Mouse (Mus musculus) midbrain, embryonic 11.5 days (tissue): ENCODE results near the gene Tyw1. TPM values are rescaled to one million over a fixed set of nuclear protein-coding genes. Genes with fewer than 3 reads are reported as not detected.
A peak's percentile ranks its signal among the peaks of the same experiment; 100 is the strongest.

Experiments used
- ATAC-seq: fragments of 200-750 bp; cut with Nextera tagmentation; 2 replicates; pipeline ENCODE4 v1.8.0; 2017; ENCODE audit warnings: moderate TSS enrichment, moderate library complexity; ENCODE audit not compliant: low FRiP score
- DNase-seq: peaks from one replicate; pipeline ENCODE4 v3.0.0; 2015; ENCODE audit warnings: low spot score; ENCODE audit errors: missing footprints
- H3K27ac ChIP-seq: fragments of 300-500 bp; sonication (generic); 2 replicates; pipeline ENCODE4 v1.5.1; 2014; ENCODE audit warnings: low read depth, low read length
- H3K27me3 ChIP-seq: fragments of 300-500 bp; sonication (generic); 2 replicates; pipeline ENCODE4 v1.6.1; 2014; ENCODE audit warnings: mild to moderate bottlenecking, low read length, moderate library complexity, mixed read lengths; ENCODE audit not compliant: control insufficient read depth, insufficient read depth
- H3K36me3 ChIP-seq: fragments of 300-500 bp; sonication (generic); 2 replicates; pipeline ENCODE4 v1.6.1; 2014; ENCODE audit warnings: mild to moderate bottlenecking, low read length, moderate library complexity, mixed read lengths; ENCODE audit not compliant: control insufficient read depth, insufficient read depth
- H3K4me1 ChIP-seq: fragments of 300-500 bp; sonication (generic); 2 replicates; pipeline ENCODE4 v1.6.1; 2014; ENCODE audit warnings: low read length; ENCODE audit not compliant: control insufficient read depth, insufficient read depth
- H3K4me2 ChIP-seq: fragments of 300-500 bp; sonication (generic); 2 replicates; pipeline ENCODE4 v1.6.1; 2014; ENCODE audit warnings: mild to moderate bottlenecking, moderate library complexity
- H3K4me3 ChIP-seq: fragments of 300-500 bp; sonication (generic); 2 replicates; pipeline ENCODE4 v1.5.1; 2014; ENCODE audit warnings: low read depth, low read length
- H3K9ac ChIP-seq: fragments of 300-500 bp; sonication (generic); 2 replicates; pipeline ENCODE4 v1.6.1; 2014; ENCODE audit warnings: low read length
- H3K9me3 ChIP-seq: fragments of 300-500 bp; sonication (generic); 2 replicates; pipeline ENCODE4 v1.6.1; 2016; ENCODE audit warnings: low read length; ENCODE audit not compliant: control insufficient read depth
- WGBS: fragments of 180-500 bp; shearing (Covaris S2); extraction: QIAGEN DNeasy Blood & Tissue Kit; methylation state at CpG from one replicate; pipeline ENCODE4 v1.1.7; 2014; 5-methylcytosine and 5-hydroxymethylcytosine counted together
- polyA plus RNA-seq: library from polyadenylated mRNA; unstranded; fragments of >200 nt; fragmentation: Nextera tagmentation; extraction: Ambion mirVana; gene quantifications from 2 replicates; pipeline ENCODE4 v1.2.1, GENCODE M21; 2014

The Tyw1 gene
- polyA plus RNA-seq, 1 experiment from 2014 or later, result 32.1 TPM

DNA sequence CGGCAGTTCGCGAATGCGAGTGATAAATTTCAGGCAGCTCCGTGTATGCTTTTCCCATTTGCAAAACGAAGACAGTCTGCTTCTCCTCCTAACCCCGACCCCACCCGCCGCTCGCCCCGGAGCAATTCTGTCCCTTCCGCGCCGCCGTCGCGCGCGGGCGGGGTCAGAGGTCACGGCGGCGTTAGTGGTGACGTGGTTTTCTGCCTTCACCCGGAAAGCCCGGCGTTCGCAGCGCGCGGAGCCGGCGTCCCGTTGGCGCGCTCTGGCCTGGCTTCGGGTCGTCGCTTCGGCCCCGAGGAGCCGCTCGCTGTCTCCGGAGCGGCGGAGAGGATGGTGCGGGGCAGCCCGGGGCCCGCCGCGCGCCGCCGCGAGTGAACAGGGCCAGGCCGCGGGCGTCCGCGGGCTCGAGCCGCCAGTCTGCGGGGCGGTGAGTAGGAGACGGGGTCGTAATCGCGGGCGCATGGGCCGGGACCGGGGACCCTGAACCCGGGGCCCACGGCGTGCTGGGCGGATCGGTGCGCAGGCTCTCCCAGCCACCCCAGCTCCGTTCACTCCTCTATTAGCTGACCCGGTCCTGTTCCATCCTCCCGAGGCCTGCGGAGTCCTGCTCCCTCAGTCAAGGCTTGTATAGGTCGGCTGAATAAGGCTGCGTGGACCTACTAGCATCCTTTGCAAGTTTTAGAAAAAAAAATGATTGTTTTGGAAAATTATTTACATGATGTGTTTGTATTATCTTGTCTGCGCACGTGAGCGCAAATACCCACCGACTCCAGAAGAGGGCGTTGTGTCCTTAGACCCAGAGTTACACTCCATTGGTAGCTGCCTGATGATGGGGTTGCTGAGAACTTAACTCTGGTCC is 33.0 kb upstream of the Tyw1 start:
- under 1% methylated on average over 88 of the region's 88 CpGs for WGBS
- peak; percentile 90 for ATAC-seq
- no peaks in the 10 kb centered on the region for H3K27me3 ChIP-seq
- no peaks in the 10 kb centered on the region for H3K9me3 ChIP-seq
- H3K27ac ChIP-seq, result peak overlapping the region; percentile 51
- no peaks in the 10 kb centered on the region for H3K36me3 ChIP-seq
- peak; percentile 100 for DNase-seq
- H3K9ac ChIP-seq, result peak overlapping the region; percentile 97
- H3K4me1 ChIP-seq, result peaks cover 12% of the 10 kb centered on the region
- peak overlapping the region; percentile 99 for H3K4me3 ChIP-seq
- H3K4me2 ChIP-seq, result peak overlapping the region; percentile 61

DNA sequence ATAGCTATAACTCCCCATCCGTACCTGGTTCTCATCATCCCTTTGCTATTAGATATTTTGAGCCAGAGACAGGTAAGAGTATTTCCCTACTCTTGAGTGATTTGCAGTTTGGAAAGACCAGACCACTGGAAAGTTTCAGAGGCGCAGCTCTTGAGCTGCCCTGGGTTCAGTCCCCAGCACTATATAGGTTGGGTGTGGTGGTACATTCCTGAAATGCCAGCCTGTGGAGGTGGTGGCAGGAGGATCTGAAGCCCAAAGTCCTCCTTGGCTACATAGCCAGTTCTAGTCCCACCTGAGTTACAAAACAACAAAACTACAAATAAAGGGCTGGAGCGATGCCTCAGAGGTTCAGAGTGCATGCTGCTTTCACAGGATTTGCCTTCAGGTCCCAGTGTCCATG is 28.6 kb upstream of the Tyw1 start:
- no peak for ATAC-seq
- H3K27ac ChIP-seq, result no peak overlapping the region
- WGBS, result 95% methylated on average over 3 of the region's 3 CpGs

DNA sequence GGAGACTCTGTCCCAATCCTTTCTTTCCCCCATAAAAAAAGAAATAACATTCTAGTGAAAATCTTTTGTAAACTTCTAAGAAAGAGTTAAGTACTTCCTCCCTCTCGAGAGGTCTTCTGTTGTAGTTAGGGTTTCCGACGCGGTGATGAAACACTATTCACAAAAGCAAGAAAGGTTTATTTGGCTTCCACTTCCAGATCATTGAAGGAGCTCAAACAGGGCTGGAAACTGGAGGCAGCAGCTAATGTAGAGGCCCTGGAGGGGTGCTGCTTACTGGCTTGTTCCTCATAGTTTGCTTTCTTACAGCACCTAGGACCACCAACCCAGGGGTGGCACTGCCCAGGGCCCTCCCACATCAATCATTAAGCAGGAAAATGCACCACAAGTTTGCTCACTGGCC is 27.3 kb upstream of the Tyw1 start:
- Histone ChIP-seq H3K36me3 (peaks cover 13% of the 10 kb centered on the region), H3K27ac (no peak overlapping the region), H3K4me3 (no peak overlapping the region), H3K27me3 (no peaks in the 10 kb centered on the region), H3K4me1 (peaks cover 5% of the 10 kb centered on the region), H3K9me3 (no peaks in the 10 kb centered on the region), H3K4me2 (no peak overlapping the region), H3K9ac (no peak overlapping the region)
- DNase-seq (no peak), ATAC-seq (no peak)
- WGBS, result 94% methylated on average over 4 of the region's 4 CpGs

More for the DNA sequence above, 28.6 kb upstream of the Tyw1 start:
- Histone ChIP-seq H3K4me1 (peaks cover 6% of the 10 kb centered on the region), H3K27me3 (no peaks in the 10 kb centered on the region), H3K4me3 (no peak overlapping the region), H3K9ac (no peak overlapping the region), H3K4me2 (no peak overlapping the region), H3K9me3 (no peaks in the 10 kb centered on the region), H3K36me3 (peaks cover 2% of the 10 kb centered on the region)
- DNase-seq, result no peak

DNA sequence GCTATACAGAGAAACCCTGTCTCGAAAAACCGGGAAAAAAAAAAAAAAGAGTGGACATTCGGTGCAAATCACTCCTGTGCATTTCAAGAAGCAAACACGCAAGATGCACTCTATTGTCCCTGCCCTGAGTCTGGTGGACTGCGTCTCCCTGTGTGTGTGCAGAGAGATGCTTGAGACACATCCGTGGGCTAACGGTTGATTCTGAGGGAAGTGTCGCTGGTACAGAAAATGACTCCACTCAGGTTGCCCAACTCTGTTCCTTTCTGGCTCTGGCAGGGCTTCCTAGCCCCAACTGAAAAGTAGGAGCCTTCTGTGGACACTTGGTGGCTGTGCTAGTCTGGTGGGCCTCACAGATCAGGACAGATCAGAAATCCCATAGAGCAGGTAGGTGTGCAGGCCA is 19.1 kb upstream of the Tyw1 start:
- H3K9ac ChIP-seq, result no peak overlapping the region
- WGBS, result 93% methylated on average over 8 of the region's 8 CpGs
- H3K9me3 ChIP-seq, result no peaks in the 10 kb centered on the region
- H3K4me1 ChIP-seq, result no peaks in the 10 kb centered on the region
- H3K36me3 ChIP-seq, result peaks cover 61% of the 10 kb centered on the region
- no peak for ATAC-seq
- no peaks in the 10 kb centered on the region for H3K27me3 ChIP-seq
- DNase-seq, result no peak
- H3K4me2 ChIP-seq, result no peak overlapping the region
- H3K4me3 ChIP-seq, result no peak overlapping the region
- H3K27ac ChIP-seq, result no peak overlapping the region

DNA sequence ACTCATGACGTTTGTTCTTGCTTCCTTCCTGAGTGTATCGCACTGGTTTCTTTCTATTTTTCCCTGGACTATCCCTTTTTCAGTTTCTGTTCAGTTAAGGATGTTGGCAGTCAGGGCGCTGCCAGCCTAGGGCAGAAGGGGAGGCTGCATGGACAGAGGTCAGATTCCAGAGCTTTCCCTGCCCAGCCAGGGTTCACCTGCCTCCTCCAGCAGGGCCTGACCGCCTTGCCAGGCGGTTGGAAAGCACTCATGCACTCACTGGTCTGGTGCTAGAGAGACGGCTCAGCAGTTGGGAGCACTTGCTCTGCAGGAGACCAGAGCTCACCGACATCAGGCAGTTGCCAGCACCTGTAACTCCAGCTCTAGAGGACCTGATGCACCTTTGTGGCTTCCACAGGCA is 16.2 kb upstream of the Tyw1 start:
- no peak overlapping the region for H3K9ac ChIP-seq
- H3K36me3 ChIP-seq, result peaks cover 54% of the 10 kb centered on the region
- no peak for DNase-seq
- H3K4me3 ChIP-seq, result no peak overlapping the region
- ATAC-seq, result no peak
- WGBS, result 94% methylated on average over 7 of the region's 7 CpGs
- no peak overlapping the region for H3K4me2 ChIP-seq
- no peaks in the 10 kb centered on the region for H3K4me1 ChIP-seq
- no peak overlapping the region for H3K27ac ChIP-seq
- H3K27me3 ChIP-seq, result no peaks in the 10 kb centered on the region
- no peaks in the 10 kb centered on the region for H3K9me3 ChIP-seq

DNA sequence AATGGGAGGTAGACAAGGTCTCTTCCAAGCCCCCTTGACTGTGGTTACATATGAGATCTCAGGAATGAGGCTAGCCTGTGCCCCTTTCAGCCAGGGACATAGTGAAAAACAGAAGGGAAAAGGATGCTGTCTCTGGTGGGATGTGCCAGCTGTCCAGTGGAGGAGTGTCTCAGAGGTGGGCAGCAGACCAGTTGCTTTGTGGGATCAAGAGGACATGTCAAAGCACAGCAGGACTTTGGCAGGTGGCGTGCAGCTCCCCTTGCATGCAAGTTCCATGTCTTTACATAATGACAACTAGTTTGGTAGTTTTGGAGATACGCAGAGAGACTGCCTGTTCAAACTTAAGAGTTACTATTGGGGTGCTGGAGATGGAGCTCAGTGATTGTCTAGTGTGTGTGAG is 15.6 kb upstream of the Tyw1 start:
- Histone ChIP-seq H3K36me3 (peaks cover 54% of the 10 kb centered on the region), H3K27ac (no peak overlapping the region), H3K4me2 (no peak overlapping the region), H3K27me3 (no peaks in the 10 kb centered on the region), H3K9me3 (no peaks in the 10 kb centered on the region), H3K9ac (no peak overlapping the region), H3K4me3 (no peak overlapping the region), H3K4me1 (no peaks in the 10 kb centered on the region)
- WGBS, result 96% methylated on average over 2 of the region's 2 CpGs
- DNase-seq (no peak), ATAC-seq (no peak)

DNA sequence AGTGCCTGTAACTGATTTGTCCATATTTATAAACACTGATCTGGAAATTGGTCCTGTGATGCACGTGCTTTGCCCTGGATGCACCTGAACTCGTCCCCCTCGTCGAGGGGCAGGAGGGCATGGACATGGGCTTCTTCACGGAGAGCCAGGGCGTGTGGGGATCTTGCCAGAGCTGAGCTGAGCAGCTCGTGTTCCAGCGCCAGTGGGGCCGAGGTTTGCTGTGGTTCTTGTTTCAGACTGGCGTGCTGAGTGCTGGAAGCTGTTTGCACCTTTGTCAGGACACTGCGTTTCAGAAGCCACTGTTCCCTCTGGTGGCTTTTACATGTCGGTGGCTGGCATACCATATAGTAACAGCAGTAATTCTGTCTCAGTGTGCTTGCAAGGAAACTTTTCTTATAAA is 14.0 kb upstream of the Tyw1 start:
- DNase-seq, result no peak
- Histone ChIP-seq H3K36me3 (peaks cover 49% of the 10 kb centered on the region), H3K4me1 (no peaks in the 10 kb centered on the region), H3K4me2 (no peak overlapping the region), H3K27me3 (no peaks in the 10 kb centered on the region), H3K27ac (no peak overlapping the region), H3K9me3 (no peaks in the 10 kb centered on the region), H3K4me3 (no peak overlapping the region), H3K9ac (no peak overlapping the region)
- no peak for ATAC-seq
- 93% methylated on average over 12 of the region's 12 CpGs for WGBS

DNA sequence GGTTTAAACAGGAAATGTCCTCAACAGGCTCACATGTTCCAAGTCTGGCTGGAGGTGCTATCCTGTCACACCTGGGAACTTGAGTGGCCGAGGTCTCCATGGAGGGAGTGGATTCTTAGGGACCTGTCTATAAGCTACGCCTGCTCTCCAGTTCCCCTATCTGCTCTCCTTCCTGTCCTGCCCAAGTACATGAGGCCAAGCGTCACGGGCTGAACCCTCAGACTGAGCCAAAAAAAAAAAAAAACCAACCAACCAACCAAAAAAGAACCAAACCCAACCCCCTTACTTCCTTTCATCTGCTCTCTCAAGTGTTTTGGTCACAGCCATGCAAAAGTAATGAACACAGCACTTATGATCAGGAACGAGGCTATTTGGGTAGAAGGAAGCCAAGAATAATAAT is 7.6 kb upstream of the Tyw1 start:
- no peaks in the 10 kb centered on the region for H3K27me3 ChIP-seq
- H3K4me2 ChIP-seq, result no peak overlapping the region
- no peak overlapping the region for H3K4me3 ChIP-seq
- ATAC-seq (no peak), DNase-seq (no peak)
- no peak overlapping the region for H3K27ac ChIP-seq
- peaks cover 37% of the 10 kb centered on the region for H3K36me3 ChIP-seq
- WGBS, result 96% methylated on average over 5 of the region's 5 CpGs
- no peaks in the 10 kb centered on the region for H3K9me3 ChIP-seq
- no peaks in the 10 kb centered on the region for H3K4me1 ChIP-seq
- no peak overlapping the region for H3K9ac ChIP-seq

DNA sequence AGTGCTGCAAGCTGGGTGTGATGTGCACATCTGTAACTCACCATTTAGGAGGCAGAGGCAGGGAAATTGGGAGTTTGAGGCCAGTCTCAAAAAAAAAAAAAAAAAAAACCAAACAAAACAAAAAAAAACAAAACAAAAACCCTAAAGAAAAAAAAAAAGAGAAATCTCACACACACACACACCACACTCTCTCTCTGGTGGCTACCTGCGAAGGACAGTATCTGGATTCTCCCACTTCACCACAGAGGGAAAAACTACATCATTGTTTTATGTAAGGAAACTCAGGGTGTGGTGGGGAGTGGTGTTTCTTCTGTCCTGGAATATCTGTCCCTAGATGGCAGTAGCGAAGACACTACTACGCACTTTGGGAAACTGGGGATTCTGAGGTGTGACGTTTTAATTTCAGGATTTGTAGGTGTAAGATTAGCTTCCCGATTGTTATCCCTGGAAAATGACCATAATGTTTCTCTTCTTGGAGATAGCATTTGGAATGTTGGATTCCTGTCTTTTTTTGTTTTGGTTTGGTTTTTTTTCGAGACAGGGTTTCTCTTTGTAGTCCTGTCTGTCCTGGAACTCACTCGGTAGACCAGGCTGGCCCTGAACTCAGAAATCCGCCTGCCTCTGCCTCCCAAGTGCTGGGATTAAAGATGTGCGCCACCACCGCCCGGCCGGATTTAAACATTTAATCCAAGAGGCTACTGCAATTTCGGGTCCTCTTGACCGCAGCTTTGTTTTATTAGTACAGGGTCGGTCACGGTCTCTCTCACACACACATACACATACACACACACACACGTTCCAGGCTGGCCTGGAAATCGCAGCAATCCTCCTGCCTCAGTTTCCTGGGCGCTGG is 1.0 kb upstream of the Tyw1 start:
- ATAC-seq (no peak), DNase-seq (peak; percentile 88)
- H3K36me3 ChIP-seq, result peaks cover 10% of the 10 kb centered on the region; the same call in 1 of the 2 replicates
- H3K27ac ChIP-seq, result no peak overlapping the region
- peak overlapping the region; percentile 71 for H3K4me2 ChIP-seq
- no peaks in the 10 kb centered on the region for H3K27me3 ChIP-seq
- peak overlapping the region; percentile 86 for H3K9ac ChIP-seq
- no peaks in the 10 kb centered on the region for H3K9me3 ChIP-seq
- 22% methylated on average over 19 of the region's 19 CpGs for WGBS
- H3K4me3 ChIP-seq, result peak overlapping the region; percentile 71
- peaks cover 12% of the 10 kb centered on the region for H3K4me1 ChIP-seq
